Mouse (Mus musculus) liver (tissue): ENCODE results near the gene Efna5.

Experiments
- DNase-seq: peaks from one replicate; pipeline ENCODE4 v3.0.0-alpha.2; 2020; ENCODE audit warnings: mixed read lengths

Gene Efna5

GRCm38 (mm10) chr17:62692242-62692641 is 188.9 kb downstream of the Efna5 start:
- no peak for DNase-seq

GRCm38 (mm10) chr17:62691201-62691715 is 189.9 kb downstream of the Efna5 start:
- DNase-seq, result no peak

- no peak for DNase-seq
Observed at GRCm38 (mm10) chr17:62690256-62690655, 190.9 kb downstream of the Efna5 start.

GRCm38 (mm10) chr17:62689646-62690045 is 191.5 kb downstream of the Efna5 start:
- DNase-seq, result no peak

GRCm38 (mm10) chr17:62687369-62687768 is 193.7 kb downstream of the Efna5 start:
- DNase-seq, result no peak

- DNase-seq, result no peak
Observed at GRCm38 (mm10) chr17:62685181-62685580, 195.9 kb downstream of the Efna5 start.

GRCm38 (mm10) chr17:62683142-62683541 is 198.0 kb downstream of the Efna5 start:
- DNase-seq, result no peak

- DNase-seq, result no peak
Observed at GRCm38 (mm10) chr17:62681726-62682125, 199.4 kb downstream of the Efna5 start.

GRCm38 (mm10) chr17:62680737-62681136 is 200.4 kb downstream of the Efna5 start:
- no peak for DNase-seq

GRCm38 (mm10) chr17:62676832-62677231 is 204.3 kb downstream of the Efna5 start:
- DNase-seq, result no peak

- DNase-seq, result no peak
Observed at GRCm38 (mm10) chr17:62676409-62676808, 204.7 kb downstream of the Efna5 start.

- DNase-seq, result no peak
Observed at GRCm38 (mm10) chr17:62675811-62676255, 205.3 kb downstream of the Efna5 start.

- no peak for DNase-seq
Observed at GRCm38 (mm10) chr17:62672068-62672467, 209.0 kb downstream of the Efna5 start.

- DNase-seq, result no peak
Observed at GRCm38 (mm10) chr17:62666761-62667160, 214.4 kb downstream of the Efna5 start.

- no peak for DNase-seq
Observed at GRCm38 (mm10) chr17:62665823-62666222, 215.3 kb downstream of the Efna5 start.

GRCm38 (mm10) chr17:62664709-62665108 is 216.4 kb downstream of the Efna5 start:
- no peak for DNase-seq

- no peak for DNase-seq
Observed at GRCm38 (mm10) chr17:62661801-62662200, 219.3 kb downstream of the Efna5 start.

- no peak for DNase-seq
Observed at GRCm38 (mm10) chr17:62659501-62660175, 221.5 kb downstream of the Efna5 start.

- DNase-seq, result no peak
Observed at GRCm38 (mm10) chr17:62657832-62658630, 223.1 kb downstream of the Efna5 start.

- DNase-seq, result no peak
Observed at GRCm38 (mm10) chr17:62657051-62657450, 224.1 kb downstream of the Efna5 start.

GRCm38 (mm10) chr17:62656591-62656990 is 224.5 kb downstream of the Efna5 start:
- no peak for DNase-seq

- DNase-seq, result no peak
Observed at GRCm38 (mm10) chr17:62655819-62656355, 225.2 kb downstream of the Efna5 start.

- no peak for DNase-seq
Observed at GRCm38 (mm10) chr17:62652451-62652850, 228.7 kb downstream of the Efna5 start.

- no peak for DNase-seq
Observed at GRCm38 (mm10) chr17:62651696-62652095, 229.4 kb downstream of the Efna5 start.
